Mouse (Mus musculus) lung, adult 18-20 months (tissue): ENCODE results near the gene Kdr.
A peak's percentile ranks its signal among the peaks of the same experiment; 100 is the strongest.

Experiments used
- DNase-seq, 2 experiments: peaks; one replicate each; pipeline ENCODE4 v3.0.0; 2022; ENCODE audit warnings: mixed read lengths in 2 of 2

The Kdr gene

DNA sequence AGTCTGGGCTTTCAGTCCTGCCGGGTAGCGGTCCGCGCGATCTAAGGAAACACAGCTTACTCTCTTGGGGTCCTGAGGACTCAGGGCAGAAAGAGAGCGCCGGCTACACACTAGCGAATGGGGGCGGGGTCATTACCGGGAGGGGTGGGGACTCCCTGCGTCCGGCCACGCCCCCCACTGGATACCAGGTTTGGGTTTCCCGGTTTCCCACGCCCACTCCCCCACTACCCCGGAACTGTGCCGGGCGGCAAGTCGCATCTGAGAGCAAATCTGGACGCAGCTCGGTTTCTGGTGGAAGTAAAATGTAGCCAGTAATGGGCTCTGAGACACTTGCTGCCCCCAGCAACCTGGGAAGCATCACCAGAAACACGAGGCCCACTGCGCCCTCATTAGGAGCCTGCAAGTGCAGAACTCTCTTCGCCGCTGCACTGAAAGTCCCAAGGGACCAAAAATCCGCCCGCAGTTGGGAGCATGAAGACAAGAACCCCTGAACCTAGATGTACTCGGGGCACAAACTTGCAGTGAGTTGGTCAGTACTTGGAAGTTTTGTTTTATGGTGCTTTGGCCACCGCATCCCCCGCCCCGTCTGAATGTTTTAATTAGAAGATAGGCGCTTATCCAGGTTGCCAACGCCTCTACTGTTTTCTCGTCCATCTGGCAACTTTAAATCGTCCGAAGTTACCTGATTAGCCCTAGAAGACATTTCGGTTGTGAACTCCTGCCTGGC is at the start of gene Kdr:
Gene Kdr, minus strand, starts transcription at position 85 of the 727 bp plus-strand sequence.
- peak; percentile 76 to 81 for DNase-seq

- no peak for DNase-seq
Observed at GRCm38 (mm10) chr5:76026805-76027204, 48.5 kb upstream of the Kdr start.

- peak in 1 of 2 experiments; percentile 37 for DNase-seq
Observed at GRCm38 (mm10) chr5:76025996-76026665, 47.9 kb upstream of the Kdr start.

DNA sequence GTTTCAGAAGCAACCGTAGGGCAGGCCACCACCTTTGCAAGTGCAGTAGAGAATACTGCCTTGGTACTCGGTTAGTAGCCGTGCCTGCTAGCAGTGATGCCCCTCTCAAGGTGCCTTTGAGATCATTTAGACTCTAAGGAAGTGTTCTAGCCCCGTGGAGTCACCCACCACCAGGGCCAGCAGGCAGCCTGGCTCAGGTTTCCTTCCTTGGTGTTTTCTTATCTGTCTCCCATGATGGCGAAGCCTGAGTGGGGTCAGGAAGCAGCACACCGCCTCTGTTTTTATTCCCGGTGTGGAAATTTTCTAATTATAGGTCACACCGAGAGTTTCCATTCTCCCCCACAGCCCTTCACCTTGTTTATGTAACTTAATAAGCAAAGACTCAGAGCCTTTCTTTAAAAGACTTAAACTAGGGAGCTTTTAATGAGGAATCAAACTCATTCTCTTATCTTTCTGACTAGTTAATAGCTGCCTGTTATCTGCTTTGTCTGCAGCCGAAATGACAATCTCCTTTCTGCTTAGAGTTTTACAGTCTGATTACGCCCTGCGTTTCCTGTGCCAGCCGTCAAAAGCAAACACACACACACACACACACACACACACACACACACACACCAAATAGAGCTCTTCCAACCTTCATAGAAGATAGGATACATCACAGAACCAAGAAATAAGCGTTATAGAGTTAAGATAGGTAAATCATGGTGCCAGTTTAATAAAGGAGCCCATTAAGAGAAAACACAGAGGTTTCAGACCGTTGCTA is 44.9 kb upstream of the Kdr start:
- DNase-seq = peak in 1 of 2 experiments; percentile 22

DNA sequence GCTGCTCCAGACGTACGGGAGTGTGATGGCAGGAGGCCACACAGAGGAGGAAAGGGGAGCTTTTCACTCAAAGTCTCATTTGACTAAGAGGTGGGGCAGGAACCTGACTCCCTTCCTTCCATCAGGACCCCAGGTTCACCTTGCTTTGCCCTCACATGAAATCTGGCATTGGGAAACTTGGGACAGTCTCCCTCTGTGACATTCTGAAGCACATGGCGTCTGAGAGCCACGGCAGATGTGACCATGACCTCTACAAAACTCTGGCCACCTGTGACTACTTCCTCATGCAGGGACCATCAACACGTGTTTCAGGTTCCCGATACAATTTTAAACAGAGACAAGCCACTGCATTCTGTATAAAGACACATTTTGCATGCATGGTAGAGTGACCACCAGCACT is 44.2 kb upstream of the Kdr start:
- no peak for DNase-seq

DNA sequence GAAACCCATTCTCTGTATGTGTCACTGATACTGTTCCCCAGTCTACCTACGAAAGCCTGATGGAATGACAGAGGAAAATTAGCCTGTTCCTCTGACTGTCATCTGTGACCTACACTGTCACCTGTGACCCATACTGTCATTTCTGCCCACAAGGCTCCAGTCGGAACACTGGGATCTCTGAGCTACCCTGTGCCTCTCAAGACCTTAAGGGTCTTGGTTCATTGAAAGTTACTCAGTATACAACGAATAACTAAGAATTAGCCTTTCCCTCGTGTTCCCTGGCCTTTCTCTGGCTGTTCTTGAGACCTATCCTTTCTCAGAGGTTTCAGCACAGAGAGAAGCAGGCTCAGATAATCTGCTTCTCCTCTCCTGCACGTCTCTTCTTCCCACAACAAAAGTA is 40.1 kb upstream of the Kdr start:
- no peak for DNase-seq

DNA sequence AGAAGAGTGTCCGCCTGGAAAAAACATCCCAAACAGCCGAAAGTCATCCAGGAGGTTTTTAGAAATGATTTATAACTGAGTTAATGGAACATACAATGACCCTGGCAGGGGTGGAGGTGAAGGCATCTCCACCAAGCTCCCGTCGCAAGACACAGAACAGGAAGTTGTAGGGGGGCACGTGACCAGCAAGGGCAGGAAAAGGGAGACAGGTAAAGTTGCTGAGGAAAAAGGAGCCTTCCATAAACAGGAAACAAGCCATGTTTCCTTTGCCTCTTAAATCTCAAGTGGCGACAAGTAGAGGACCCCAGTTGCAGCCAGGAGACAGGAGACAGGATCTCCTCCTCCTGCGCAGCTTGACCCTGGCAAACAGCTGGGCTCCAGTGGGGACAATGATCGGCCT is 37.8 kb upstream of the Kdr start:
- DNase-seq = no peak

DNA sequence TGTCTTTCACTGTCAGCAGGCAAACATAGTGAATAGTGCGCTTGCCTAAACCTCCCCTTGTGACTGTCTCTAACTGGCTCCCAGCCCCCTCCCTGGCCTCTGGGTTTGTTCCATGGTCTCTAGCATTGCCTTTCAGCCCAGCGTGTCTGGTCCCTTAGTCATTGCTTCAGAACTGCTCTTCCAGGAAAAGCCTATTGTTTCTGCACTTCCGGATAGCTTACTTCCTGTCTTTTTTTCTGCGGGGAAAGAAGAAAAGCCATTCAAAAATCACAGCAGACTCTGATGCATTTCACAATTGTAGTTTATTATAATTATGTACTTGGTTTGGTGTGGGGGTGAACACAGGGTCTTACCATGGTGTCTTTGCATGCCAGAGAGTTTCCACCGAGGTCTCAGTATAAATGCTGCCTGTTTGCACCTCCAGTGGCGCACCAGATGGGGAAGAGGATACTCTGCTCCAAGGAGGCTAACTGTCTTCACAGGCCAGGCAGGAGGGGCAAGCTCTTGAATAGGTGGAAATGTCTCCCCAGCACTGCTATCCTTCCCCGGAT is 35.7 kb upstream of the Kdr start:
- DNase-seq = peak in 1 of 2 experiments; percentile 55

GRCm38 (mm10) chr5:76006403-76006802 is 28.1 kb upstream of the Kdr start:
- DNase-seq = no peak

- DNase-seq = no peak
Observed at GRCm38 (mm10) chr5:75990212-75990611, 12.0 kb upstream of the Kdr start.

DNA sequence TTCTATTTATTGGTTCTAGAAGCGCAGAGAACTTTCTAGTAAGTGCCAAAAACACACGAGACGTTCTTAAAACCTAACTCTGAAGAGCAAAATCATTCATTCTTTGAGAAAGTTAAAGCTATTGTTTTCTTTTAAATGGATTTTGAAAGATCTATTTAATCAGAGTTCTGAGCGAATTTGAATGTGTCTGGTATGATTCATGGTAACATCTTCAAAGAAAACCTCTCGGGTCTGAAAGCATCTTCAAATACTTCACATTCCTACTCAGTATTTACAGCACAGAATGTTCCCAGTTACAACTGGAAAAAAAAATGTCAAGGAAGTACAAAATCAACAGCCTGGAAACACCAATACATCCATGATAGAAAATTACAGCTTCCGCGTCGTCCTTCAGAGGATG is 9.3 kb upstream of the Kdr start:
- no peak for DNase-seq

- DNase-seq = peak; percentile 33 to 37
Observed at GRCm38 (mm10) chr5:75980521-75981311, 2.5 kb upstream of the Kdr start.

DNA sequence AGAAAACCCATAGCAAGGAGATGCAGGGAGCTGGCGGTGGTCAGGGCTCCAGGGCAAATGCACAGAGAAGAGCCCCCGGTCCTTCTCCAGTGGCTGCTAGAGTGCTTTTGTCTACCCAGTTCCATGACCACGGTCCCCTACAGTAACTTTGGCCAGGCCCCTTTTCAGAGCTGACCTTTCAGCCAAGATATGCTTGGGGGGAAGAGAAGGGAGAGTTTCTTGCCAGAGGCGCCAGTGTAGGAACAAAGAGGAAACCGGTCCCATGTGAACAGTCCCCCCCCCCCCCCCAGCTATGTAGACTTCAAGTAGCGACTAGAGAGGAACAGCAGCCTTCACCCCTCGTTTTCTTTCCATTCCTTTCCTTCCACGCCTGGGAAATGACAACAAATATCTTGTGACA is 850 bp upstream of the Kdr start:
- no peak for DNase-seq

- no peak for DNase-seq
Observed at GRCm38 (mm10) chr5:75977441-75978373, 551 bp downstream of the Kdr start.

DNA sequence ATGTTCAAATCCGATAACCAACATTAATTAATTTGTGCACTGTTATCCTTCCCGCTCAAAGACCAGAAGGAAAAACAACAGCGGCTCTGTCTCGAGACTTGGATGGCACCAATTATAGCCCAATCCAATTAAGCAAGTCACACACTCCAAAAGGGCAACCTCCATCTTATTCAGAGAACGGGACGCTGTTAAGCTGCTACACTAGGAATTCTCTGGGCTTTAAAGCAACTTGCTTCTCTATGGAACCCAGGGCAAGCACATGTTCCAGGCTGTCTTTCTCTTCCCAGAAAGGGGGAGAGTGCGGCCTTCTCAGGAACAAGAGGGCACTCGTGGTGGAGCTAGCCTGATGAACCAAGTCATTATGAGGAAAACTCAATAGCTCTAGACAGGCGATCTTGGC is 1.6 kb downstream of the Kdr start:
- no peak for DNase-seq

- DNase-seq = no peak
Observed at GRCm38 (mm10) chr5:75975398-75975797, 2.9 kb downstream of the Kdr start.

- DNase-seq = peak; percentile 27 to 58
Observed at GRCm38 (mm10) chr5:75974543-75975130, 3.6 kb downstream of the Kdr start.

DNA sequence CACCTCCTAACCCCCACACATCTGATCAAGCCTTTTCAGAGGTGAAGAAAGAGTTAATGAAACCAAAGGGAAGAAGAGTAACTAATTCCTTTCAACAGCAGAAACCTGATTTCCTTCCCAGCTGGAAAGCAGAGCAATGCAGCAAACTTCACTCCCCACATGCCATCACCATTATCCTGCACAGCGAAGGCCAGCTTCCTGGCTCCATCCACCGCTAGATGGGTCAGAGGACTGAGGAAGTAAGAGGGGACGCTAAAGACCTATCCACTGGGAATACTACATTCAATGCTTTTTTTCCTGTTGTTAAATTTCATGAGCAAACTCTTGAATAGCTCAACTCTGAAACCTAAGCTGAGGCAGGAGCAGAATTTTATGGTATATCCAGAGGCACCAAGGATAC is 8.4 kb downstream of the Kdr start:
- DNase-seq = no peak

DNA sequence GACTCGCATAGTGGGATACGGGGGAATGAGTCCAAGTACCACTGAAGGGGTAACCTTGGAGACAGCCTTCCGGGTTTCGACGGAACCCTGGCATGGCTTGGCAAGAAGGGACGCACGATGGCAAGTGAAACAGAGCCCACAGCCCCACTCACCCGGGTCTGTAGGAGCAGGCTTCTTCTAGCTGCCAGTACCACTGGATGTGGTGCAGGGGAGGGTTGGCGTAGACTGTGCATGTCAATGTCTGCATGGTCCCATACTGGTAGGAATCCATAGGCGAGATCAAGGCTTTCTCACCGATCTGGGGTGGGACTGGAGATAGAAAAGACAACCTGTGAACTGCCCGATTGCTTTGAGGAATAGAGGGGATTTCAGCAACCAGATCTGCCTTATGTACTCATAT is 15.7 kb downstream of the Kdr start:
- no peak for DNase-seq

- peak; percentile 42 to 63 for DNase-seq
Observed at GRCm38 (mm10) chr5:75961741-75962469, 16.4 kb downstream of the Kdr start.
